Mouse (Mus musculus): ENCODE data around the gene Acta2. TPM values are rescaled to one million over a fixed set of nuclear protein-coding genes. Genes with fewer than 3 reads are reported as not detected.
A peak's percentile ranks its signal among the peaks of the same experiment; 100 is the strongest.

Acta2 gene
- polyA plus RNA-seq, 1 experiment from 2014 or later, result 28.1 TPM

DNA sequence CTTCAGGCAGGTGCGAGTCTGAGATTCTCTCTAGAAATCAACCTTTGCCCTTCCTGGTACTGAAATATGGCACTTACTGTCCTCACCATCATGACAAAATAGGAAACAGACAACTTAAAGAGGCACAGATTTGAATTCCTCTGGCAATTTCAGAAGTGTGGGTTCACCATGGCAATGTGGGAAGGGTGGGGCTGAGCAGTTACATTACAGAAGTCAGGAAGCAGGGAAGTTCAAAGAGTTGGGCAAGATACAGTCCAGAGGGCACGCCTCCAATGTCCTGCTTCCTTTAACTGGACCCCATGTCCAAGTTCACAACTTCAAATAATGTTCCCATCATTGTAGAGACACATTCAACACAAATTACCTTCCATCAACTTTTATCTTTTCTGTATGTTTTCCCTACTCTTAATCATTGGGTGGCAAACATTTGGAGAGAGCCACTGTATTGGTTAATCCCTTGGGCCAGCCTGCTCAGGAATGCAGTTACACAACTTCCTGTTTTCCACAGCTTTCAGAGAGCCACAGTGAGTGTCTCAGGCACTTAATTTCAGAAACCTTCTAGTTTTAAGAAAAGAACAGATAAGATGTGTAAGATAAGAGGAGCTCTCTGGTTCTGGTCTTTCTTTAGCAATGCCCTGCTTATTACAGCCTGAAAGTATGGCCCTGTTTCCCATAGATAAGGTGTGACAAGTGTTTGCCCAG lies 7.0 kb upstream of the Acta2 start:
- Histone ChIP-seq H3K36me3 (no peaks in the 10 kb centered on the region), H3K4me3 (no peak overlapping the region), H3K27me3 (no peaks in the 10 kb centered on the region), H3K4me2 (no peak overlapping the region), H3K4me1 (replicated peaks) (no peaks in the 10 kb centered on the region), H3K9ac (no peak overlapping the region), H3K27ac (replicated peaks) (no peak overlapping the region), H3K9me3 (no peaks in the 10 kb centered on the region)
- 77% methylated on average over 2 of the region's 2 CpGs for WGBS
- ATAC-seq (ENCODE audit: low read depth), result no peak

DNA sequence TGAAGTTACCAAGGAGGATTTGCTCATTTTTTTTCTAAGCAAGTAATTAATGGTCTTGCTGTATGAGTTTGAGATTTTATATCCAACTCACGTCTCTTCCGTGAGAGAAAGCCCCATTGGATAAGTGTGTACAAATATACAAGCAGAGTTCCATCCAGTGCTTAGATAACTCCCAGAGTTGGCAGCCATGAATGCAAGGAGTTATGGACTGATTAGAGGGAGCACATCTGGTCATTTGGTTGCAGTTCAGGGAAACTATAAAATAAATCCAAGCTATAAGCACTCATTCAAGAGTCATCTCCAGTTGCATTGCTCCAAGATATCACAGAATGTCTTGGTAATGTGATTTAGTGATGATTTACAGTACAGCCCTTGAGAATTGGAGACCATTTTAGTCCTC lies 1.5 kb upstream of the Acta2 start:
- ATAC-seq (ENCODE audit: low read depth), result no peak
- 89% methylated on average over 2 of the region's 2 CpGs for WGBS
- Histone ChIP-seq H3K4me3 (no peak overlapping the region), H3K9me3 (no peaks in the 10 kb centered on the region), H3K27me3 (no peaks in the 10 kb centered on the region), H3K36me3 (no peaks in the 10 kb centered on the region), H3K9ac (no peak overlapping the region), H3K4me1 (replicated peaks) (no peaks in the 10 kb centered on the region), H3K27ac (replicated peaks) (no peak overlapping the region), H3K4me2 (no peak overlapping the region)

DNA sequence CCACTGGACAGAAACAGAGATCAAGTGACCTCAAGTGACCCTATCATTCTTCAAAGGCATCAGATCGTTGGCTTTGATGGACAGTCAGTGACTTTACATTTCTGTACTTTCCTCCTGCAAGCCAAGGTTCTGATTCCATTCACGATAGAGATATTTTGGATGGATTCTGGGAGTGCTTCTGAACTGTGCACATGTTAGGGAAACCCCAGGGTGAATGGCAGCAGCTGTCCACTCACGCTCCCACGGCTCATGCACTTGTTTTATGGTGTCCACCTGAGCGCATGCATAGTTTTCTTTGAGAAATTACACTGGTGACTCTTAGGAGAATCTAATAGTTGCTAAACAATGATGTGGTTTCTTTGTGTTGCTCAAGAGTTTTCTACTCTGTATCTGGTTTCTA lies 759 bp upstream of the Acta2 start:
- no peaks in the 10 kb centered on the region for H3K36me3 ChIP-seq
- H3K4me2 ChIP-seq, result no peak overlapping the region
- H3K4me1 ChIP-seq (replicated peaks), result no peaks in the 10 kb centered on the region
- no peaks in the 10 kb centered on the region for H3K9me3 ChIP-seq
- no peak overlapping the region for H3K4me3 ChIP-seq
- 81% methylated on average over 5 of the region's 5 CpGs for WGBS
- H3K9ac ChIP-seq, result no peak overlapping the region
- H3K27ac ChIP-seq (replicated peaks), result no peak overlapping the region
- no peak for ATAC-seq (ENCODE audit: low read depth)
- no peaks in the 10 kb centered on the region for H3K27me3 ChIP-seq

DNA sequence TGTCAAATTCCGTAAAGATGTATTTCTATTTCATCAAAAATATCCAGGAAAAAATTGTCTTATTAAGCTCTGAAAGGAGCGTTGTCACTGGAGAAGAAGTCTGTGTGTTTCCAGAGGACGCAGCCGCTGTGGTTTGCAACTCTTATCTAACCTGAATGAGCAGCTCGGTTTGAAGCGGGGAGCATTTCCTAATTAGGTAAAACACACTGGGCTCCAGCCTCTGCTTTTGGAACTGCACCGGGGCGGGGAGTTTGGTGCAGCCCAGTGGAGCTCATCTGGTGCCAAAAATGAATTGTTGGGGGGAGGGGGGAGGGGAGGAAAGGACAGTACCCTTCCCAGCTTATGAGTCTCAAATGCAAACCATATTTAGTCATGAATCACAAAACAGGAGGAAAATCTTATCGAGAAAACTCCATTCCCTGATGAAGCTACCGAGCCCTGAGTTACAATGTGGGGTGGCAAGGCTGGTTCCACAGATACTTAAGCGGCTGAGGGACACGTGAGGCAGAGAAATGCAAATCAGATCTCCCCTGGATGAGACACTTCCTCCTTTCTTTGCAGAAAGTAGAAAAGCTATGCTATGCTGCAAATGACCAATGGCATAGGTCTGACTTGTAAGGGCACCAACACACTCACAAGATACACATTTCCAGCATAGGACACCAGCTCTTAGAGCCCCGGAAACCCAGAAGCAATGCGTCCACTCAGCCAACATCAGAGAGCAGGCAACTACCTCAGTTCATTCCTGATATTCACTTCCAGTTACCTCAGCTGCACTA lies 1.1 kb downstream of the Acta2 start:
- ATAC-seq (ENCODE audit: low read depth), result no peak
- no peak overlapping the region for H3K27ac ChIP-seq (replicated peaks)
- no peak overlapping the region for H3K4me3 ChIP-seq
- no peaks in the 10 kb centered on the region for H3K27me3 ChIP-seq
- WGBS, result 62% methylated on average over 14 of the region's 14 CpGs
- H3K9me3 ChIP-seq, result no peaks in the 10 kb centered on the region
- H3K36me3 ChIP-seq, result no peaks in the 10 kb centered on the region
- H3K4me2 ChIP-seq, result no peak overlapping the region
- no peaks in the 10 kb centered on the region for H3K4me1 ChIP-seq (replicated peaks)
- H3K9ac ChIP-seq, result no peak overlapping the region

DNA sequence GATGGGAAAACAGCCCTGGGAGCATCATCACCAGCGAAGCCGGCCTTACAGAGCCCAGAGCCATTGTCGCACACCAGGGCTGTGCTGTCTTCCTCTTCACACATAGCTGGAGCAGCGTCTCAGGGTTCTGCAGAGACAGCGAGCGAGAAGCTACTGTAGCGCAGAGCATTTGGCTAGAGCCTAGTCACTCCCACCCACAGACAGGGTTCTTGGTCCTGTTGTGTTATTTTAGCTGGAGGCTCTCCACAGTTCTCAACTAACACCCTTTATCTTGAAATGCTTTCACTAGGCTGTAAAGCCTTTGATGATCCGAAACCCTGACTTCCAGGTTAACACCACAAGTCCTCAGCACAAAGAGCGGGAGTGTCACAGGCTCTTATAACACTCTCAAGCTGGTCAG lies 2.9 kb downstream of the Acta2 start:
- H3K27ac ChIP-seq (replicated peaks), result no peak overlapping the region
- H3K9me3 ChIP-seq, result no peaks in the 10 kb centered on the region
- no peak overlapping the region for H3K4me2 ChIP-seq
- no peak overlapping the region for H3K9ac ChIP-seq
- H3K36me3 ChIP-seq, result no peaks in the 10 kb centered on the region
- ATAC-seq (ENCODE audit: low read depth), result no peak
- H3K27me3 ChIP-seq, result no peaks in the 10 kb centered on the region
- no peak overlapping the region for H3K4me3 ChIP-seq
- WGBS, result 71% methylated on average over 9 of the region's 9 CpGs
- no peaks in the 10 kb centered on the region for H3K4me1 ChIP-seq (replicated peaks)

DNA sequence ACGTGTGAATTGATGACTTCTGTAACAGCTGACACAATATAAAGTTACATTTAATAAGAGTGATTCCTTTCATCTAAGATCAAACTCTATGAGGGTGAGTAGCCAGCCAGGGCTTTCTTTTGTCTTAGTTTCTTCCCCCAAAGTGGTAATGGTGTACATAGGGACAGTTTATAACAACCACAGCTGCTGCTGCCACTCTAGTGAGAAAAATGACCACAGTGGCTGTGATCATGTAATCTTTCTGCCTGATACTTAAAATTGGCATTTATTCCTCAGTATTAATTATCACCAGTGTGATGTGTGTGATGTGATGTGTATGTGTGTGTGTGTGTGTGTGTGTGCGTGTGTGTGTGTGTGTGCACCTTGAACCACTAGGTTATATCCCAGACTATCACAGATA lies 3.5 kb downstream of the Acta2 start:
- WGBS, result 82% methylated on average over 2 of the region's 2 CpGs
- Histone ChIP-seq H3K9me3 (no peaks in the 10 kb centered on the region), H3K9ac (no peak overlapping the region), H3K4me1 (replicated peaks) (no peaks in the 10 kb centered on the region), H3K36me3 (no peaks in the 10 kb centered on the region), H3K4me2 (no peak overlapping the region), H3K27ac (replicated peaks) (no peak overlapping the region), H3K4me3 (no peak overlapping the region), H3K27me3 (no peaks in the 10 kb centered on the region)
- no peak for ATAC-seq (ENCODE audit: low read depth)

DNA sequence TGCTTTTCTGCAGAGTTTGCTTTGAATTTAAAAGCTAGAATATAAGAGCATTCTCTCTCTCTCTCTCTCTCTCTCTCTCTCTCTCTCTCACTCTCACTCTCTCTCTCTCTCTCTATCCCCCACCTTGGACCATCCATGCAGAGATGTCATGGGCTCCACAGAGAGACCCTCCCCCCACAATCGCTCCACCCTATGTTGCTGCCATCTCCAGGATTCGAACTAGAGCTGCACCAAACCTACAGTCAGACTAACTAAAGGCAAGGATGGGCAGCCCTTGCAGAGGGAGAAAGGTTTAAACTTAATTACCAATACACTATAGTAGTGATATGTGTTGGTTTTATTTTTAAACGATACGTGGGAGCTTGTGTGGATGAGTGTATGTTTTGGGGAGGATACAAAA lies 4.8 kb downstream of the Acta2 start:
- no peaks in the 10 kb centered on the region for H3K9me3 ChIP-seq
- 88% methylated on average over 4 of the region's 4 CpGs for WGBS

DNA sequence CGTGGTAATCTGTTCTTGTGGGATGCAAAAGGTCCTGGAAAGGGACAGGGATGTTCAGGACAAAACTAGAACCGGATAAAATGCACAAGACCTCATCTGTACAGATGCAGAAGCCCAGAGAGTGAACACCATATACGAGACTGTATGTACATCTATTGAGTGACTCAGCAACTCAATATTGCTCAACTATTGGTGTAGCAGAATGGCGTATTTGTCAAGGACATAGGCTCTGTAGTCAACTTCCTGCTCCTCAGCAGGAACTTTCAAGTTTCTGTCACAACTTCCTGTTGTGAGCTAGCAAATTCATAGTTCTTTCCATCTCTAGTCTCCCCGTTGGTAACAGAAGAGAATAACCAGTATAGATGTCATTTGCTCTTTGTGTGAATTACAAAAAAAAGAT lies 6.8 kb downstream of the Acta2 start:
- Histone ChIP-seq H3K36me3 (no peaks in the 10 kb centered on the region), H3K27ac (replicated peaks) (no peak overlapping the region), H3K27me3 (no peaks in the 10 kb centered on the region), H3K4me1 (replicated peaks) (no peaks in the 10 kb centered on the region), H3K9ac (no peak overlapping the region), H3K9me3 (no peaks in the 10 kb centered on the region), H3K4me2 (no peak overlapping the region), H3K4me3 (no peak overlapping the region)
- 85% methylated on average over 5 of the region's 5 CpGs for WGBS
- no peak for ATAC-seq (ENCODE audit: low read depth)

More for the DNA sequence above, 4.8 kb downstream of the Acta2 start:
- no peak overlapping the region for H3K9ac ChIP-seq
- no peaks in the 10 kb centered on the region for H3K27me3 ChIP-seq
- no peaks in the 10 kb centered on the region for H3K36me3 ChIP-seq
- H3K4me1 ChIP-seq (replicated peaks), result no peaks in the 10 kb centered on the region
- no peak for ATAC-seq (ENCODE audit: low read depth)
- H3K4me2 ChIP-seq, result no peak overlapping the region
- H3K4me3 ChIP-seq, result no peak overlapping the region
- H3K27ac ChIP-seq (replicated peaks), result no peak overlapping the region

DNA sequence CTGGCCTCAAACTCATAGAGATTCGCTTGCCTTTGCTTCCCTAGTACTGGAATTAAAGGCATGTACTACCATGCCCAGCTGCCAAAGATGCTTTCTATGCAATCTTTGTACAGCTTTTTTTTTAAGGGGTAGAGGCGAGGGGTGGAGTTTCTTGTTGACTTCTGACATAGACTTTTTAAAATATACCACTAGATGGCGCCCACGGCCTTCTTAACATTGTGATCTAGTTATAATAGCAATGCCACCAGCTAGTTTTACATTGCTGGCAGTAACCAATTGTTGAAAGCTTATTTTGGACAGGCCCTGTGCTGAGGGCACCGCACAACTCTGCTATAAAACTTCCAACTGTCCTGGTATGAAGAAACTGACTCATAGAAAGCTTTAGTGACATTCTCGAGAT lies 11.3 kb downstream of the Acta2 start:
- no peak overlapping the region for H3K9ac ChIP-seq
- no peak for ATAC-seq (ENCODE audit: low read depth)

DNA sequence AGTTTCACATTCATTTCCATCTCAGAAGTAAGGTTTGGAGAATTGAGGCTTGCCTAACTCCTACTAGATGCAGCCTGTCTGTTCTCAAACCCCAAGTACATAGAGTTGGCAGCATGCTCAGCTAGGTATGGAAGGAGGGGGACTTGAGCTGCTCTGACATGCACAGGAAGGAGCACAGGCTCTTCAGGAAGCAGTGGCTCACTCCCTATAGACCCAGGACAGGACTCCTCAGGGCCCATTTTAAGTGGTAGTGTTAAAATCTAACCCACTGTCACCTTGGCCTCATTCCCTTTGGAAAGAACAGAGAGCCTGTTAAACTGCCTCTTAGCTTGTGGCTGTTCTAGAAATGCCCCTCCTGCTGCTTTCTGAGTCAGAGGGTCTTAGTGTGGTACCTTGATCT lies 12.5 kb downstream of the Acta2 start:
- Histone ChIP-seq H3K36me3 (no peaks in the 10 kb centered on the region), H3K27ac (replicated peaks) (no peak overlapping the region), H3K9me3 (no peaks in the 10 kb centered on the region), H3K27me3 (no peaks in the 10 kb centered on the region), H3K4me3 (no peak overlapping the region), H3K4me1 (replicated peaks) (no peaks in the 10 kb centered on the region), H3K4me2 (no peak overlapping the region), H3K9ac (no peak overlapping the region)
- ATAC-seq (ENCODE audit: low read depth), result no peak

More for the DNA sequence above, 11.3 kb downstream of the Acta2 start:
- no peaks in the 10 kb centered on the region for H3K36me3 ChIP-seq
- no peak overlapping the region for H3K4me2 ChIP-seq
- H3K4me1 ChIP-seq (replicated peaks), result no peaks in the 10 kb centered on the region
- 23% methylated on average over 6 of the region's 6 CpGs for WGBS
- H3K9me3 ChIP-seq, result no peaks in the 10 kb centered on the region
- no peak overlapping the region for H3K4me3 ChIP-seq
- no peak overlapping the region for H3K27ac ChIP-seq (replicated peaks)
- H3K27me3 ChIP-seq, result no peaks in the 10 kb centered on the region

DNA sequence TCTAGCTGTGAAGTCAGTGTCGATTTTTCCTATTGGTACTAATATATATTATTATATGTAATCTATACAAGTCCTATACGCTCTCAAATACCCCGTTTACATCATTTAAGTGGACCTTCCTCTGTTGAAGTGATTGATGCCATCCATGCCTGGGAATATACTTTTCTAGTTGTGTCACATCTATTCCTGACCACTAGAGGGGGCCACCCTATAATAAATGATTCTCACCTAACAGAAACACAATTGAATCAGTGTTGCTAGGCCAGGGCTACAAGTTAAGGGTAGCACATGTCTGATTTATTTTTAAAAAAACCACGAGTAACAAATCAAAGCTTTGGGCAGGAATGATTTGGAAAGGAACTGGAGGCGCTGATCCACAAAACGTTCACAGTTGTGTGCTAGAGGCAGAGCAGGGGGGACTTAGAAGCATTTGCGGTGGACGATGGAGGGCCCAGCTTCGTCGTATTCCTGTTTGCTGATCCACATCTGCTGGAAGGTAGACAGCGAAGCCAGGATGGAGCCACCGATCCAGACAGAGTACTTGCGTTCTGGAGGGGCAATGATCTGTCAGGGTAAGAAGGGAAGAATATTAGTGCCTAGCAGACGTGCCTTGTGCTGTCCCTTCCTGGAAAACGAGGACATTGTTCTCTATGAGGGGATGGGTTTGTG lies 14.0 kb downstream of the Acta2 start:
- no peak overlapping the region for H3K4me3 ChIP-seq
- peak; percentile 29; the same call in 1 of the 2 replicates for ATAC-seq (ENCODE audit: low read depth)
- H3K9ac ChIP-seq, result no peak overlapping the region
- H3K9me3 ChIP-seq, result no peaks in the 10 kb centered on the region
- no peaks in the 10 kb centered on the region for H3K27me3 ChIP-seq
- no peaks in the 10 kb centered on the region for H3K4me1 ChIP-seq (replicated peaks)
- no peak overlapping the region for H3K27ac ChIP-seq (replicated peaks)
- 0 out of 2 replicates have a peak, but pooled peaks cover 4% of the 10 kb centered on the region for H3K36me3 ChIP-seq
- WGBS, result 71% methylated on average over 15 of the region's 15 CpGs
- H3K4me2 ChIP-seq, result no peak overlapping the region

DNA sequence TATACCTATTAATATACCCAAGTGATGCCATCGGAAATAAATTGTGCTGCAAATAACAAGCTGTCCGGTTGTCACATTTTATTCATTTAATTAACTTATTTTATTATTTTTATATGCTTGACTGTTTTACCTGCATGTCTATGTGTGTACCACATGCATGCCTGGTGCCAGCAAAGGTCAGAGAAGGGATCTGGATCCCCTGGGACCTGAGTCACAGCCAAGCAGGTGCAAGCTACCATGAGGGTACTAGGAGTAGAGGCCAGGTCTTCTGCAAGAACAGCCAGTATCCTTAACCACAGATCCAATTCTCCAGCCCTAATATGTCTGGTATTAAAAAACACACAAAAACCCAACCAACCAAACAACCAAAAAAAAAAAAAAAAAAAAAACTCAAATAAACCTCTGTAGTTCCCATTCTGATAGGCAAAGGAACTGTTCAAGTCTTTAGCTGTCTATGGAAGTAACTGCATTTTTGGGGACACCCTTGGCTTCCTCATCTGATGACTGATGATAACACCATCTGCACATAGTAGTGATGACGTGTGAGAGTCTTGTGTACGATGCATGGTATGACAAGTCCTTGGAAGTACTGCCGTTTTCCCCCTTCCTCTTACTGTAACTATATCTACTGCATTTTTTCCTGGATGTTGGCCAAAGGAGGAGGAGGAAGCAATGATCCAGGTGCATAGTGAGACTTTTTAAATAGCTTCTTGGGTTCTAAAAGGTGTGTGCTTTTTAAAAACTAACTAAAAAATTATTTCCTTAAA lies 14.9 kb downstream of the Acta2 start:
- Histone ChIP-seq H3K4me2 (no peak overlapping the region), H3K4me1 (replicated peaks) (no peaks in the 10 kb centered on the region), H3K4me3 (no peak overlapping the region), H3K36me3 (0 out of 2 replicates have a peak, but pooled peaks cover 4% of the 10 kb centered on the region), H3K27ac (replicated peaks) (no peak overlapping the region), H3K9me3 (no peaks in the 10 kb centered on the region), H3K27me3 (no peaks in the 10 kb centered on the region), H3K9ac (no peak overlapping the region)
- 93% methylated on average over 5 of the region's 5 CpGs for WGBS
- ATAC-seq (ENCODE audit: low read depth), result no peak

All from neural tube, embryonic 13.5 days (tissue).